Mouse (Mus musculus): ENCODE measurements around the gene Cmtm7.

The Cmtm7 gene

GRCm38 (mm10) chr9:114796473-114797050, 14.9 kb upstream of the Cmtm7 start:
- no peak for DNase-seq (ENCODE audit: low read depth in 1 of 2, low spot score in 2 of 2)

GRCm38 (mm10) chr9:114794491-114794890, 12.8 kb upstream of the Cmtm7 start:
- no peak for DNase-seq (ENCODE audit: low read depth in 1 of 2, low spot score in 2 of 2)

GRCm38 (mm10) chr9:114793764-114794295, 12.2 kb upstream of the Cmtm7 start:
- DNase-seq (ENCODE audit: low read depth in 1 of 2, low spot score in 2 of 2): no peak

GRCm38 (mm10) chr9:114789989-114790388, 8.3 kb upstream of the Cmtm7 start:
- no peak for DNase-seq (ENCODE audit: low read depth in 1 of 2, low spot score in 2 of 2)

GRCm38 (mm10) chr9:114789557-114789956, 7.9 kb upstream of the Cmtm7 start:
- no peak for DNase-seq (ENCODE audit: low read depth in 1 of 2, low spot score in 2 of 2)

- no peak for DNase-seq (ENCODE audit: low read depth in 1 of 2, low spot score in 2 of 2)
Measured at GRCm38 (mm10) chr9:114788697-114789096, 7.0 kb upstream of the Cmtm7 start.

GRCm38 (mm10) chr9:114787716-114788115, 6.1 kb upstream of the Cmtm7 start:
- no peak for DNase-seq (ENCODE audit: low read depth in 1 of 2, low spot score in 2 of 2)

- DNase-seq (ENCODE audit: low read depth in 1 of 2, low spot score in 2 of 2): no peak
Measured at GRCm38 (mm10) chr9:114787134-114787533, 5.5 kb upstream of the Cmtm7 start.

GRCm38 (mm10) chr9:114785432-114786125, 3.9 kb upstream of the Cmtm7 start:
- DNase-seq (ENCODE audit: low read depth in 1 of 2, low spot score in 2 of 2): no peak

GRCm38 (mm10) chr9:114780746-114781525, 720 bp downstream of the Cmtm7 start:
- peak; percentile 64 to 74 for DNase-seq (ENCODE audit: low read depth in 1 of 2, low spot score in 2 of 2)

GRCm38 (mm10) chr9:114779984-114780745, 1.5 kb downstream of the Cmtm7 start:
- no peak for DNase-seq (ENCODE audit: low read depth in 1 of 2, low spot score in 2 of 2)

GRCm38 (mm10) chr9:114778877-114779276, 2.8 kb downstream of the Cmtm7 start:
- DNase-seq (ENCODE audit: low read depth in 1 of 2, low spot score in 2 of 2): no peak

GRCm38 (mm10) chr9:114778047-114778390, 3.6 kb downstream of the Cmtm7 start:
- DNase-seq (ENCODE audit: low read depth in 1 of 2, low spot score in 2 of 2): no peak

GRCm38 (mm10) chr9:114777178-114778046, 4.2 kb downstream of the Cmtm7 start:
- DNase-seq (ENCODE audit: low read depth in 1 of 2, low spot score in 2 of 2): no peak

GRCm38 (mm10) chr9:114776361-114776760, 5.3 kb downstream of the Cmtm7 start:
- DNase-seq (ENCODE audit: low read depth in 1 of 2, low spot score in 2 of 2): no peak

- DNase-seq (ENCODE audit: low read depth in 1 of 2, low spot score in 2 of 2): no peak
Measured at GRCm38 (mm10) chr9:114775272-114775671, 6.4 kb downstream of the Cmtm7 start.

GRCm38 (mm10) chr9:114774629-114775028, 7.0 kb downstream of the Cmtm7 start:
- no peak for DNase-seq (ENCODE audit: low read depth in 1 of 2, low spot score in 2 of 2)

- DNase-seq (ENCODE audit: low read depth in 1 of 2, low spot score in 2 of 2): no peak
Measured at GRCm38 (mm10) chr9:114771565-114771964, 10.1 kb downstream of the Cmtm7 start.

GRCm38 (mm10) chr9:114770224-114770623, 11.4 kb downstream of the Cmtm7 start:
- DNase-seq (ENCODE audit: low read depth in 1 of 2, low spot score in 2 of 2): peak; percentile 57 to 66

- no peak for DNase-seq (ENCODE audit: low read depth in 1 of 2, low spot score in 2 of 2)
Measured at GRCm38 (mm10) chr9:114768066-114768465, 13.6 kb downstream of the Cmtm7 start.

All from monocyte, adult 2 months (primary cell).